Mouse (Mus musculus): Measurements from ENCODE around the gene Fbxw9.

Fbxw9 gene

DNA sequence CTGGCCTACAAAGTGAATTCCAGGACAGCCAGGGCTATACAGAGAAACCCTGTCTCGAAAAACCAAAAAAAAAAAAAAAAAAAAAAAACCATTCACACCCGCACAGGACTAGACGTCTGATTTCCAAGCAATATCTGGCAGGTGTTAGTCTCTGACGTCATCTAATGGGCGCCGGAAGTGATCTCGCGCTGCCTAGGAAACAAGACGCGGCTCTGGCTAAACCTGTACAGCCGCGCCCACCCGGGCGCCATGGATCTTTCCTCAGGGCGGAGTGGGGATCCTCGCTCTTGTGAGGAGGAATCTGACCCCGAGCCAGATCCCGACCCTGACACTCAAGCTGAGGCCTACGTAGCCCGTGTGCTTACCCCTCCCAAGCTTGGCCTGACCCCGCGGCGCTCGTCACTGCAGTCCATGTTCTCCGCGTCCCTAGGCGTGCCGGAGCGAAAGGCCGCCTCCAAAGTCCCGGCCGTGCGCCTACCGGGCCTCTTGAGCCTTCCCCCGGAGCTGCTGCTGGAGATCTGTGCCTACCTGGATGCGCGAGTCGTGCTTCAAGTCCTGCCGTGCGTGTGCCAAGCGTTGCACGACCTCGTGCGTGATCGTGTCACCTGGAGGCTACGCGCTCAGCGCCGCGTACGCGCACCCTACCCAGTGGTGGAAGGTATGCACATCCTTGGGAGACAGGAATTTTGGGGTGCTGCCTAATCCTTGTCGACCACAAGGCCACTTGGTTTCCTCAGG is at the start of gene Fbxw9:
Fbxw9 (plus strand) TSS at position 177 of the 738 bp plus-strand sequence.
- DNase-seq = peak; percentile 90 to 95

DNA sequence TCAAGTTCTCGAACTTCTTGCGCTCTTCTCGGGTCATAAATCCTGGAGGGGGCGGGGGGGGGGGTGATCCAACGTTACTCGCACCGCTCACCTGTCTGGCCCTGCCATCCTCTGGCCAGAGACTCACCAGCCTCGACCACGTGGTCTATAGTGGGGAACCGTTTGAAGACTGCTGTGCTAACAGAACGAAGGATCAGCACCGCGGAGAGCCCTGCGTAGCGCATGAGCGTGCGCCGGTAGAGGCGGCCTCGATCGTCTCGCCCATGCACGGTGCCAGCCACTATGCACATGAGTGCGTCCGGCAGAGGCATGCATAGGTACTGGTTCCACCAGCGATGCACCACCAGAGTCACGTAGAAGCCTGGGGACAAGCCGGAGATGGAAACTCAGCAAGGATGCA is 48.6 kb upstream of the Fbxw9 start:
- DNase-seq = no peak

DNA sequence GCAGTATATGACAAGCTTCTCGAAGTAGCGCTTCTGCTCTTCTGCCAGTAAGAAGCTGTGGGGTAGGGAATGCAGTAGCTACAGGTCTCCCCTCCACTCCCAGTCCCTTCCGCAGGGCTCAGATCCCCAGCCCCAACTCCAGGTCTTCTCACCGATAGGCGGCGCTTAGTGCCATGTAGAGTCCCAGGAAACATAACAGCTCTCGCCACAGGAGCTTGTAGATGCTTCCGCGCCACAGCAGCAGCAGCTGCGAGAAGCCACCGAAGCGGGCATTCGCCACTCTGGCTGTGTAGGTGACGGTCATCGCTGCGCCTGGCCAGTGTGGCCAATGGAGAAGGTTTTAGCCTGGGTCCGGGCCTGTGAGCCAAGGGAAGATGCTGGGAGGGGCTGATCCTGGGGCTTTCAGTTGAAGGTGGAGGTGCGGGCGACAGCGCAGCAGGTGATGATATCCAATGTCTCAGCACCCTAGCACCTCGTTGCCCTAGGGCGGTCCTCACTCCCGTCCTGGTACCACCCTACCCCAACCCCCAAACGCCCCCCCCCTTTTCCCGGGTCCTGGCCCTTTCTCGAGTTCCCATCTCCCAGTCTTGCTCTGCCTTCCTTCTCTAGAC is 46.5 kb upstream of the Fbxw9 start:
- peak; percentile 69 to 70 for DNase-seq

DNA sequence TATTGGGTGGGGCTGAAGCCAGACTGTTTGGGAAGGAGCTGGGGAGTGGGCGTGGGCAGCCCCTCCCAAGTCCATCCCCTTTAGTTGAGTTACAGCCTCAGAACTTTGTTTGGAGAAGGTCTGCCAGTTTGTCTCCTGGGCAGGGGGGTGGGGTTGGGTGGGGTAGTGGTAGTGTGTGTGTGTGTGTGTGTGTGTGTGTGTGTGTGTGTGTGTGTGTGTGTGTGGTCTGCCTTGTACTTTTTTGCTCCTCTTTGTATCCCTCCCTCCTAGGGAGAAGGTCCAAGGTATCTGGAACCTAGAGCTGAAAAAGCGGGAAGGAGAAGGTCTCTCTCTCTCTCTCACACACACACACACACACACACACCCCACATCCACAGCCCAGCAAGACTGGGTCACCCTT is 45.4 kb upstream of the Fbxw9 start, which contains the start of gene Best2:
Best2 (minus strand) TSS at position 101 of the 400 bp plus-strand sequence.
- DNase-seq = no peak

DNA sequence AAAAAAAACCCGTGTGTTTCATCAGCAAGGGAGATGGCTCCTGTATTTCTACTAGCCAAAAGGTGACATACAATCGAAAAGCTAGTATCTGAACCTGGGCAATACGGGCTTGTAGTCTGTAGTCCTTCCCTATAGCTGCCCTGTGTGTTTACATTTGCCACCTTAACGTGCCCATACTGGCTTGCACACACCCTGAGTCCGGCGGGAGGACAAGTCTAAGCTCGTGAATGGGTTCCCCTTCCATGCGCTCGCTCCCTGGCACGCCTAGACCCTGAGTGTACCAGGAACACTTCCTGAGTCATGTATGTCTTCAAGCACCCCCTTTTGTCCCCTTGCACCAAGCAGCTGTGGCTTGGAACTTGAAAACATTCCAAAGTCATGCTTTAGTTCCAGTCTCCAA is 43.1 kb upstream of the Fbxw9 start:
- no peak for DNase-seq

DNA sequence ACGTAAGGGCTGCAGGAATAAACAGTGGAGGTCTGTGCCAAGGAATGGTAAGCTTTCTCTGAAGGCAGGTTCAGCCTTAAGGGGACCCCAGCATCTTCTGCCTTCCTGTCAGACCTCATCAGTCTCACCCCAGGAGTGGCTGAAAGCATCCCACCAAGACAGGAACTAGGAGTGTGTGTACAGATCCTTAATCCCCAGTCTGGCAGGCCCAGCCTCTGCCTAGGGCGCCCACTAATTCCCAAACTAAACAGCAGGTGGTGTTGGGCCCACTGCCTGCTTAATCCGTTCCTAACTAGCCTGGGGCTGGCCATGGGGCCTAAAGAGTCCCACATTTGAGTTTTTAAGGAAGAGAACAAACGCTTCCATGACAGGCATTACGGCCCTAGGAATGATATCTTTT is 42.6 kb upstream of the Fbxw9 start:
- no peak for DNase-seq

DNA sequence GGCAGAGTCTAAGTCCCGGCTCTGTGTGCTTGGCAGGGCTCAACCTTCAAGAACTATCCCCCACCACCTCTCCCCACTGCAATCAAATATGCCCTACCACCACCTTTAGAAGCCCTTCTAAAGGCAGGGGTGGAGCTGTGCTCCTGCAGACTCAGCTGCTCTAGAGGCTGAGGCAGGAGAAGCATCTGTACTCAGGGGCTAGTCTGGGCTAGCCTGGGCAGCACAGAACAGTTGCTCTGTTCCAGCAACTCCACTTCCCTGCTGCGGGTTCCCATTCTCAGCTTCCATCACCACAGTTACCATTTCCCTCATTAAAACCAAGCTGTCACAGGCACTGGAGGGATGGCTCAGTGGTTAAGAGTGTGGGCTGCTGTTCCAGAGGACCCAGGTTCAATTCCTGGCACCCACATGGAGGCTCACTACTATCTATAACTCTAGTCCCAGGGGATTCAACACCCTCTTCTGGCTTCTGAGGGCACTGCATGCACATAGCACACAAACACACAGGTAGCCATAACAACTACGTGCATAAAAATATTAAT is 38.3 kb upstream of the Fbxw9 start:
- DNase-seq = no peak

DNA sequence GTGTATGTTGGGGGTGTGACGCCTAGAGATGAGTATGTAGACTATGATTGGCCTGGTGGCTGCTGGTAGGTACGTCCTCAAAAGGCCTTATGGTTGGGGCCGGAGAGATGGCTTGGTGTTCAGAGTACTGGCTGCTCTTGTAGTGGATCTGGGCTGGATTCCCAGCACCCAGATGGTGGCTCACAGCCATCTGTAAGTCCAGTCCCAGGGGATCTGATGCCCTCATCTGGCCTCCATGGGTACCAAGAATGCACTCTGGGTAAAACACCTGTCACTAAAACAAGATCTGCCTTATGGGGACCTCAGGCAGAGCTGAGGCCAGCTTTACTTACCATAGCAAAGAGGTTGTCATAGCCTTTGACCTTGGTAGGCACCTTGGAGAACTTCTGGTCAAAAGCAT is 36.0 kb upstream of the Fbxw9 start:
- DNase-seq = no peak

DNA sequence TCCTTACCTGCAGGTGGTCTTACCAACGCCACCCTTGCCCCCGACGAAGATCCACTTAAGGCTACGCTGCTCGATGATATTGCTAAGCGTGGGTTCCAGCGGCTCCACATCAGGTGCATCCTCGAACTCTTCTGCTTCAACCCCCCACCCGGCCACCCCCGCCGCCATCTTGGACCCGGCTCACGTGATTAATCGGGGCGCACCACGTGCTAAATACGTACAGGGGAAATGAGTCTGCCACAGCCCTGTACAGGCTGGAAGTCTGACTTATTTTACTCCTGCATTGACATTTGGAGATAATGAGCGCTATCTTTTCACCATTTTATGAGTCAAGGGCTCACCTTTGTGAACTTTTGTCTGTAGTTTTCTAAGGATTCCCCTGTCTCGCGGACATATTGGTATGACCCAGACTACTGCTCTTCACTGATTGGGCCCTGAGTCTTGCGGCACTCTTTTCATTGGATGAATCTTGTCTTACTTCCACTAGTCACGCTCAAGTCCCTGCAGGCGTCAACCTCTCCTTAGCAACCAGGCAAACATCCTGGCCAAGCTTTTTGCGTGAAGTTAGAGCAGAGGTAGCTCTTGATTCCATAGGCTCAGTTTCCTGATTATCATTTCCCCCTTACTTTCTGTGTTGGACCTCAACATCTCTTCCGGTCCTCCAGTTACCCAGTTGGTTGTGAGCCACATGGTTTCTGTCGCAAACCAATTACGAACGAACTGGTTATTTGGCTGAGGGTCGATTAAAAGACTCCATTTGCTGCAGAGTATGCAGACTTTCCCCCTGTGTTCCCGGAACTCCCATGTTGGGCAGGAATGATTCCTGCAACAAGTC is 34.5 kb upstream of the Fbxw9 start, which contains the start of gene Asna1:
Asna1 (minus strand) TSS at position 184 of the 835 bp plus-strand sequence.
- DNase-seq = peak; percentile 79 to 82

DNA sequence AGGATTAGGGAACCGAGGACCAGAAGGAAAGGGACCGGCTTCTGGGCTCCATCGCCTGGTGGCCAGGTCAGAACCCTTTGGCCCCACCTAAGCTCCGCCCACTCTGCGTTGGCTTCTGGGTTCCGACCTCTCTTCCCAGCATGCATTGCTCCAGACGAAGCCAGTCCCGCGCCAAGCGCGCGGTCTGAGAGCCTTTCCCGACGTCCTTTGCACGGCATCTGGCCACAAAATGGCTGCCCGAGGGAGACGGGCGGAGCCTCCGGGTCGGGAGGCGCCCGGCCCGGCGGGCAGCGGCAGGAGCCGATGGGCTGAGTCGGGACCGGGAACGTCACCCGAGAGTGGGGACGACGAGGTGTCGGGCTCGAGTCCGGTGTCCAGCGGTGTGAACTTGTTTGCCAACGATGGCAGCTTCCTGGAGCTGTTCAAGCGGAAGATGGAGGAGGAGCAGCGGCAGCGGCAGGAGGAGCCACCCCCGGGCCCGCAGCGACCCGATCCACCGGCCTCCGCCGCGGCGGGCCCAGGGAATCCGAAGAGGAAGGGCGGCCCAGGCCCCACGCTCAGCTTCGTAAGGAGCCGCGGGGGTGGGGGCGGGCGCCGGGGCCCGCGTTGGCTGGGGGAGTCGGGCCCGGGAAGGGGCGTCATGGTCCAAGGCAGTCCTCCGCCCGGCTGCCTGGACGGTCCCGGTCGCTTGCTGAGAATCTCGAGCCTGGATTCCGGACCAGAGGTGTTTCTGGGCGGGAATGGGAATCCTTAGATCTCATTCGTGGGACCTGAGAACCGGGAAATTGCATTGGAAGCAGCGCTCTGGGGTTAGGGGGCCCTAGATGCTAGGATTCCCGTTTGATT is 33.0 kb upstream of the Fbxw9 start, which contains the start of gene Trir:
Trir (plus strand) TSS at position 154 of the 846 bp plus-strand sequence.
- DNase-seq = peak; percentile 97 to 98

DNA sequence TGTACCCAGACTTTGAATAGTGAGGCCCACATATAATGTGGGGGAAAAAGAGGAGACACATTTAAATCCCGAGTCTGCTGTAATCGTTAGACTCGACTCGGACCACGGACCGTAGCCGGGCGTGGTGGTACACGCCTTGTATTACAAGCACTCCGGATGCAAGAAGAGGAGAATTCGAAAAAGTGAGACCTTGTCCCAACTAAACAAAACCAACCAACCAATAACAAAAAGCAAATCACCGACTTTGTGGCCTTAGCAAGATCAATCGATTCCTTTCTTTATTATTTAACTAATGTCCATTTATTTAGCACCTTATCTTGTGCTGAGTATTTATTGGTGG is 32.4 kb upstream of the Fbxw9 start:
- DNase-seq = no peak

DNA sequence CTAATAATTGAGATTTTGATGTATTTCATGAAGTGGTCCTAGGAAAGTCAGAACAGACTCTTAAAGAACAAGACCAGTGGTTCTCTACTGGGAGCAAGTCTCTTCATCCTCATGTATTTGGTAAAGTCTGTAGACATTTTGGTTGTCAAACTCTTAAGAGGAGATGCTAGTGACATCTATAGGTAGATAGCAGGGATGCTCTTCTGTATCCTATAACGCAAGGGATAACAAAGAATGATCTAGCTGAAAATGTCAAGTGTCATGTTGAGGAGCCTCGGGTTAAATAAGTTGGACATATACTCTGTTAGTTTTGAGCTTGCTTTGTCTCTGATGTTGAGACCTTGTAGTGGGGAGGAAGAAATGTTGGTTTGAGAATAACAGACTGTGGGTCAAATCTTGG is 31.9 kb upstream of the Fbxw9 start:
- no peak for DNase-seq

DNA sequence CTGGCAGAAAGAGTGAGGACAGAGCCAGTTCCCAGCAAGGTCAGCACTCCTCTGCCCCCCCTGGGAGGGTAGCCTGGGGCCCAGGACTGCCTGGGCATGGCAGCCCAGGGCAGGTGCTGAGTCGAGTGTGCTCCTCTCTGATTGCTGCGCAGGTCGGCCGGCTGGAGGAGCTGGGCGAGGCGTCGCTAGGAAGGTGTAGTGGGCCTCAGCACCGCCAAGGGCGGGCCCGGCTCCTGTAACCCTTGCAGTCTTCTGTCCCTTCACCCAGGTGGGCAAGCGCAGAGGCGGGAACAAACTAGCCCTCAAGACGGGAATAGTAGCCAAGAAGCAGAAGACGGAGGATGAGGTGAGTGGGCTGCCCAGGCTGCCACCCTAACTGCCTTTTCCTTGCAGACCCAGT is 30.6 kb upstream of the Fbxw9 start:
- DNase-seq = no peak

DNA sequence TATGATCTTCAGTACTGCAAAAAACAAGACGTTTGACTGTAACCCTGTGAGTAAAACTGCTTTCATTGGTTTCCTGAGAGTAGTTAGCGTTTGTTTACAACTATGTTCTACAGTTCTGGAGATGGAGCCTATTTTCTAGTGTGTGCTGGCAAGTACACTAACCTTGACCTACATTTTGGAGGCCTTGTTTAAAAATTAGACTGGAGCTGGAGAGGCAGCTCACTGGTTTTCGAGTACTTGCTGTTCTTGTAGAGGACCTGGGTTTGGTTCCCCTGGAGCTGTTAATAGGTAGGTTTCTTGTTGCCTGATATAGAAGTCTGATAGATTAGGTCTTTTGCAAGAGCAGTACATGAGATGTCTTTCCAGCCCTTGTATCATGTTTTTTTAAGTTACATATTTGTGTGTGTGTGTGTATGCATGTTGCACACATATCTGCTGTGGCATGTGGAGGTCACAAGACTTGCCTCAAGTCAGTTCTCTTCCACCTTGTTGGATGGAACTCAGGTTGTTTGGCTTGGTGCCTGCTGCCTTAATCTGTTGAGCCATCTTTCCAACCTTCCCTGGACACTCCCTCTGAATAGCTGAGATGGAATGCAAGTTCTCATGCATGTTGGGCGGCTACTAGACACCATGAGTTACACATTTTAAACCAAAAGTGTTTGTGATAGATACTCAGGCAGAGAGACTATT is 27.1 kb upstream of the Fbxw9 start:
- no peak for DNase-seq

DNA sequence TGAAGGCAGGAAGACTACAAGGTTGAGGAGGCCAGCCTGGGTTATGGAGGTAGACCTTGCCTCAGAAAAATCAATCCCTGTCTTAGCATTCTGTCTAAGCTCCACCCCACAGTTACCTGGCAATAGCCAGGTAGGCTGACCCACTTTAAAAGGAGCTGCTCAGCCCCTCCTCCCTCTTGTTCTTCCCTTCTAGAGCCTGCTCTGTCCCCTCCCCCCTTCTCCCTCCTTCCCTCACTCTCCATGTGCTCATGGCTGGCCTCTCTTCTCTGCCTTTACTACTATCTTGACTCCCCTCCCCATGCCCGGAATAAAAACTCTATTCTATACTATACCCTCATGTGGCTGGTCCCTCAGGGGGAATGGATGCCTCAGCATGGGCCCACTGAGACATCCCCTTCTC is 26.0 kb upstream of the Fbxw9 start:
- no peak for DNase-seq

DNA sequence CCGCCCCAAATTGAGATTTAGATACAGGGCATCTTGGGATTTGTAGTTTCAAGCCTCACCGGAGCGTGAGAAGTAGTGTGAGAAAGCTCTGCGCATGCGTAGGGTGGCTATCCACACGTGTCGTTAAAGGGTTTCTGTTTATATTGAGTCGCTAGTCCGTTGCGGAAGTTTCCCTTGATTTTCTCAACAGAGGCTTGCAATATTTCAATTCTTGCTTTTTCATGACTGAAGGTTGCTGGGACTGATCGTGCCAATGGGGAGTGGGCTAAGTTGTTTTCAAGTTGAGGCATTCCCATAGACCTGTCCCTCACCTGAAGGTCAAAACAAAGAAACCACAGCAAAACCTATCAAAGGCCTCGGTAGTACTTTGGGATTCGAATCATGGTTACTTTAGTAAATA is 25.1 kb upstream of the Fbxw9 start:
- peak; percentile 66 to 67 for DNase-seq

DNA sequence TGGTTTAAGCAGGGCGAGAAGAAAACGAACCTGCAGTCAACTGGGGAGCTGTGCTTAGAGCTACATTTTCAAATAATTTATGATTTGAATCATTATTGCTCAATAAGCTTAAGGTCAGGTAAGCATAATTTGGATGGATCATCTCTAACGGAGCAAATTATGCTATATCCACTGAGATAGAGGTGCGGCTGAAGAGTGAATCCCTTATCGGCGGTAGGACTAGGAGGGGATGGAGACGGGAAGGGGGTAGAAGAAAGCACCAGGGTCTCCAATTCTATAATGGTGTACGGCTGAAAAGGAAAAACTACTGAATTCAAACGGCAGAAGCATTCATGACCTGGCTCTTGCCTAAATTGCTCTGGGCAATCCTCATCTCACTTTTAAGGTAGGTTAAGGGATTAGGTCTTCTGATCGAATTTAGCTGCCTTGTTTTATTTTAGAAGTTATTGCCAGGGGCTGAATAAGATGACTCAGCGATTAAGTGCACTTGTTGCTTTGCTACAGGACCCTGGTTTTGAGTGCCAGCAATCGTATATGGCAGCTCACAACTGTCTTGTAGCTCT is 24.6 kb upstream of the Fbxw9 start:
- DNase-seq = no peak

DNA sequence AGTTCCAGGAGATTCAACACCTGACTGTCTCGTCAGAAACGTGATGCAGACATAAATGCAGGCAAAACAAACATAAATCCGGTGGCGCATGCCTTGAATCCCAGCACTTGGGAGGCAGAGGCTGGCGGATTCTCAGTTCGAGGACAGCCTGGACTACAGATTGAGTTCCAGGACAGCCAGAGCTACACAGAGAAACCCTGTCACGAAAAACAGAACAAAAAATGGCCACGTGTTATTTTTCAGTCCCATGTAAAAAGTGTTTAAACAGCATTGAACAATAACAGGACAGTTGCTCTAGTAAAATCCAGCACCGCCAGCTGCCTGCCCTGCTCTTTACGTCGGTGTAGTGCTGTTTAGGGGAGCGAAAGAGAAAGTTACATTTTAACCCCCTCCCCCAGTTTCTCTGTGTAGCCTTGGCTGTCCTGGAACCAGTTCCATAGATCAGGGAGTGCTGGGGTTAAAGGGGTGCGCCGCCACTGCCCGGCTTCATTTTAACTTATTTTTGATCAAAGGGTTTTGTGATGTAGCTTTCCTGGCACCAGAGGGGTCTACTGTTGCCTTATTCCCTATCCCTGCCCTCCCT is 24.0 kb upstream of the Fbxw9 start:
- no peak for DNase-seq

DNA sequence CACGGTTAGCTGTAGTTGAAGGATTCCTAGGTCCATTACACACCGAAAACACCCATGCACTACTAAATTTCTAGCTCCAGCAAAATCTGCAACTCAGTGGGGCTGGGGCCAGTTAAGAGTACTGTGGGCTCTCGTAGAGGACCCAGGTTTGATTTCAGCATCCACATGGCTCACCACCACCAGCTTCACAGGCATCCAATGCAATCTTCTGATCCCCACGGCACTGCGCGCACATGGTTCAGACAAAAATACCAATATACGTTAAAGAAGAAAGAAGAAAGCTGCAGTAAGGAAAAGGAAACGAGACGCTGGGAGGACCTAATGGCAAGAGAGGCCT is 23.5 kb upstream of the Fbxw9 start:
- no peak for DNase-seq

DNA sequence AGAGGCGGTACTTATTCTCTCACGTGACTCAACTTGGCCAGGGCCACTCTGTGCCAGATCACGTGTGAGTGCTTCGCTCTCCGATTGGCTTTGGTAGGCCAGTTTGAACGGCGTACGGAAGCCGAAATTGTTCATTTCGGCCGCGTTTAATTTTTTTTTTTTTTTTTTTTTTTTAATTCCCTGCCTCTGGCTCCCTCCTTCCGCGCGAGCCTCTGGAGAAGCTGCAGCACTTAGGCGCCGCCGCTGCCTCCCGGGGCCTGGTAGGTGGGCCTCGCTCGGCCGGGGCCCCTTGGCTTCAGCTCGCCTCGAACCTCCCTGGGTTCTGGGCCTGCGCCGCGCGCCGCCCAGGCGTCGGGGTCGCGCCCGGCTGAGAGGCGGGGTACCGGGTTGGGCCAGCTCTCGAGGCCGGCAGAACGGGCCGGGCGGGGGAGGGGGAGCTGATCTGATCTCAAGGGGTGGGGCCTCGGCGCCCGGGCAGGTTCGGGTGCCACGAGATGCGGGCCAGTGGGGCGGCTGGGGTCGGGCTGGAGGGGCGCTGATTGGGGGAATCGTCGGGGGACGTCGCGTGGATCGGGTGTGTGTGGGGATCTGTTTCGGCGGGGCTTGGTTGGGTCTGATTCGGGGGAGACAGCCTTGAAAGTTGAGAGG is 23.0 kb upstream of the Fbxw9 start, which contains the start of gene Tnpo2:
Tnpo2 (plus strand) TSS at position 198 of the 648 bp plus-strand sequence.
- DNase-seq = peak; percentile 91 to 94

DNA sequence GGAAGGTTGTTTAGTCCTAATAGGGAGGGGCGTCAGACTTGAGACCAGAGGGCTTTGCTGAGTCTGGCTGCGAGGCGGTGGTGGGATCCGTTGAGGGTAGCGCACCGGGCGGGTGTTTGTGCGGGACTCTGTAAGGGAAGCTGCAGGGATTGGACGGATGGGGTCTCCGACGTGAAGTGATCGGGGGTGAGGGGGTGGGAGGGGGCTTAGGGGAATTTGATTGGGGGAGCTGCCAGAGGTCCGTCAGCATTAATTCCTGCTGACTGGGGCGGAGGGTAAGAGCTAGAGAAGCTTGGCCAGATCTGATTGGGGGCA is 22.5 kb upstream of the Fbxw9 start:
- DNase-seq = no peak

Data from cerebellum, postnatal 36 days (tissue).